Mouse (Mus musculus) olfactory bulb, adult 2 months (tissue): ENCODE data around the gene Fbxw24.
"Not testable (repeated sequence)": the region's sequence is repeated elsewhere in the genome, so short reads cannot be mapped to it uniquely, and the experiment has no call there.

Source experiments
- CTCF ChIP-seq: fragments of 200-500 bp; IDR thresholded peaks from 2 replicates; pipeline ENCODE4 v1.5.1; 2012; ENCODE audit warnings: low read depth, mild to moderate bottlenecking, low read length, moderate library complexity; ENCODE audit not compliant: insufficient read depth
- POLR2A ChIP-seq: fragments of 200-500 bp; IDR thresholded peaks from 2 replicates; pipeline ENCODE4 v1.6.1; 2012; ENCODE audit warnings: mild to moderate bottlenecking, low read depth, low read length, moderate library complexity; ENCODE audit not compliant: insufficient read depth

GRCm38 (mm10) chr9:109562106-109562505 is 63.8 kb downstream of the Fbxw24 start:
- TF ChIP-seq CTCF, POLR2A: not testable (repeated sequence)
